In the genomic region with DNA sequence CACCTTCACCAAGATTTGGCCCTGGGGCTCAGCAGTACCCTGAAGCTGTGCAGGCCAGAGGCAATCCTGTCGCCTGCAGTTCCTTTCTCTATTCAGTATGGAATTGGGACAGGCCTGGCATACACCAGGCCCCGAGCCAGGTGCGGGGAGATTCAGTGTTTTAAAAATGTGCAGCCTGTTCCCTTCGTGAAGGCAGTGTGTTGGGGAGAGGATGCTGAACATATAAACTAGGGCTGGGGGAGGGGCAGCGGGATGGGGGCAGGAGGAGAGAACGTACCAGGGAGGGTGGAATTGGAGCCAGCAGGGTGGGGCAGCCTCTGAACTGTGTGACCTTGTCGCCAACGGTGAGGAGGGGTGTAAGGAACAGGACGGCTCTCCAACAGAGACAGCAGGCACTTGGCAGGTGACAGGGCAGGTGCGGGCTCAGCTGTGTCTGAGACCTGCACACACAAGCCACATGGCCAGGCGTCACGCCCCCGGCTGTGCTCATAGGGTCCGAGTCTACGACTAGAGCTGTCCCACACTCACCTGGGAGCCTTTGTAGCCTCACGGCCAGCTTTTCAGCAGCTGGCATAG, we compare ENCODE assay signal across 22 mouse cellular contexts. TPM values are rescaled to one million over a fixed set of nuclear protein-coding genes. Genes with fewer than 3 reads are reported as not detected.
DNase-seq lines count a peak whose midpoint lies in the region; ATAC-seq lines count a peak whose summit lies in the region.
"Had no signal": no experiment of that assay in that cellular context is flagged by ENCODE, and none has a peak within 500 bp of the region (broad histone marks: within the 10 kb centered on the region; RNA-seq: fewer than 3 reads in every experiment).

No protein-coding gene starts in this region.

- no peak for ATAC-seq in hindbrain, embryonic 12.5 days (ENCODE audit: low FRiP score)
- ATAC-seq in forebrain, embryonic 16.5 days, result no peak

- H3K9ac ChIP-seq in hindbrain, embryonic 12.5 days, result no peak overlapping the region
- no peak overlapping the region for H3K9ac ChIP-seq in forebrain, embryonic 16.5 days (replicated peaks; ENCODE audit: low read depth, low read length)
- H3K9ac ChIP-seq: limb, embryonic 13.5 days; liver, embryonic 13.5 days; lung, embryonic 14.5 days had no signal

- H3K4me1 ChIP-seq in hindbrain, embryonic 12.5 days, result peaks cover 21% of the 10 kb centered on the region
- peaks cover 20% of the 10 kb centered on the region for H3K4me1 ChIP-seq in hindbrain, embryonic 10.5 days (replicated peaks)
- peaks cover 11% of the 10 kb centered on the region; the same call in 1 of the 2 replicates for H3K4me1 ChIP-seq in forebrain, embryonic 16.5 days (replicated peaks; ENCODE audit: control insufficient read depth, insufficient read depth, low read length)

- H3K36me3 ChIP-seq in hindbrain, embryonic 12.5 days, result no peaks in the 10 kb centered on the region
- no peaks in the 10 kb centered on the region for H3K36me3 ChIP-seq in hindbrain, embryonic 10.5 days
- H3K36me3 ChIP-seq in forebrain, embryonic 16.5 days (ENCODE audit: control insufficient read depth, insufficient read depth), result no peaks in the 10 kb centered on the region
- H3K36me3 ChIP-seq: embryonic facial prominence, embryonic 10.5 days; limb, embryonic 13.5 days; liver, embryonic 13.5 days had no signal

- H3K4me2 ChIP-seq in hindbrain, embryonic 12.5 days (replicated peaks), result no peak overlapping the region
- H3K4me2 ChIP-seq in forebrain, embryonic 16.5 days (ENCODE audit: low read length), result no peak overlapping the region
- H3K4me2 ChIP-seq: limb, embryonic 13.5 days; liver, embryonic 13.5 days; lung, embryonic 14.5 days had no signal

- no peak overlapping the region for H3K4me3 ChIP-seq in hindbrain, embryonic 12.5 days
- H3K4me3 ChIP-seq in hindbrain, embryonic 10.5 days, result no peak overlapping the region
- no peak overlapping the region for H3K4me3 ChIP-seq in forebrain, embryonic 16.5 days (replicated peaks; ENCODE audit: low read length)
- H3K4me3 ChIP-seq: embryonic facial prominence, embryonic 10.5 days; limb, embryonic 13.5 days; liver, embryonic 13.5 days had no signal

- 0 out of 2 replicates have a peak overlapping the region, but pooled peaks have one; percentile 17 for H3K27ac ChIP-seq in hindbrain, embryonic 12.5 days
- no peak overlapping the region for H3K27ac ChIP-seq in hindbrain, embryonic 10.5 days
- H3K27ac ChIP-seq in forebrain, embryonic 16.5 days (ENCODE audit: low read length), result no peak overlapping the region
- H3K27ac ChIP-seq: embryonic facial prominence, embryonic 10.5 days; limb, embryonic 13.5 days; liver, embryonic 13.5 days had no signal

- DNase-seq in hindbrain, embryonic 10.5 days (ENCODE audit: low spot score), result no peak
- peak; percentile 50 for DNase-seq in testis, postnatal 10 days (ENCODE audit: low spot score)
- DNase-seq in testis, postnatal 14 days (ENCODE audit: low spot score), result no peak
- peak; percentile 74 to 76 for DNase-seq in right cerebral cortex, postnatal 10 days (ENCODE audit: low spot score in 2 of 2)
- no peak for DNase-seq in ovary, postnatal 14 days (ENCODE audit: low spot score)
- DNase-seq: adrenal gland, postnatal 14 days; B cell, adult 2 months; gastrocnemius, postnatal 36 days; kidney, adult 2 months; kidney, postnatal 36 days; liver, embryonic 13.5 days; lung, postnatal 36 days; thymus, adult 18-20 months; thymus, postnatal 4 days had no signal

- H3K27me3 ChIP-seq in hindbrain, embryonic 12.5 days, result peaks cover 67% of the 10 kb centered on the region
- H3K27me3 ChIP-seq in hindbrain, embryonic 10.5 days (ENCODE audit: insufficient read depth, poor library complexity, severe bottlenecking), result peaks cover 95% of the 10 kb centered on the region
- H3K27me3 ChIP-seq in forebrain, embryonic 16.5 days (replicated peaks; ENCODE audit: control insufficient read depth, insufficient read depth, low read length), result peaks cover 8% of the 10 kb centered on the region; the same call in 1 of the 2 replicates

- WGBS in hindbrain, embryonic 12.5 days, result 78% methylated on average over 16 of the region's 16 CpGs
- 84% methylated on average over 16 of the region's 16 CpGs for WGBS in hindbrain, embryonic 10.5 days
- 74% methylated on average over 16 of the region's 16 CpGs for WGBS in forebrain, embryonic 16.5 days

- H3K9me3 ChIP-seq in hindbrain, embryonic 12.5 days (replicated peaks), result no peaks in the 10 kb centered on the region
- H3K9me3 ChIP-seq in hindbrain, embryonic 10.5 days, result no peaks in the 10 kb centered on the region
- no peaks in the 10 kb centered on the region for H3K9me3 ChIP-seq in forebrain, embryonic 16.5 days (ENCODE audit: control insufficient read depth, low read length)
- H3K9me3 ChIP-seq: embryonic facial prominence, embryonic 10.5 days; limb, embryonic 13.5 days; liver, embryonic 13.5 days had no signal

RNA-seq across cellular contexts. Expression of a gene that starts 4.9 kb away (rescaled TPM):
- 30.0 and 35.0 TPM in 2 replicates for polyA plus RNA-seq in hindbrain, embryonic 12.5 days (2016; fragmentation: Nextera tagmentation; extraction: Ambion mirVana)
- polyA plus RNA-seq in hindbrain, embryonic 10.5 days (2016; fragmentation: Nextera tagmentation; extraction: Ambion mirVana), result 12.3 and 26.5 TPM in 2 replicates
- 18.6 and 29.7 TPM in 2 replicates for polyA plus RNA-seq in forebrain, embryonic 16.5 days (2015; fragmentation: Nextera tagmentation; extraction: Ambion mirVana)

RNA-seq across cellular contexts. Expression of a gene that starts 10.3 kb away (rescaled TPM):
- polyA plus RNA-seq in hindbrain, embryonic 12.5 days (2016; fragmentation: Nextera tagmentation; extraction: Ambion mirVana), result not detected in 2 replicates
- polyA plus RNA-seq in hindbrain, embryonic 10.5 days (2016; fragmentation: Nextera tagmentation; extraction: Ambion mirVana), result not detected in 2 replicates
- not detected in 2 replicates for polyA plus RNA-seq in forebrain, embryonic 16.5 days (2015; fragmentation: Nextera tagmentation; extraction: Ambion mirVana)
- polyA plus RNA-seq: embryonic facial prominence, embryonic 10.5 days; forebrain, embryonic 11.5 days; heart, embryonic 16.5 days; kidney, adult 2 months; limb, embryonic 13.5 days; liver, embryonic 13.5 days; lung, embryonic 14.5 days; midbrain, postnatal 0 days had no signal

RNA-seq across cellular contexts. Expression of a gene that starts 27.7 kb away (rescaled TPM):
- 2.5 and 2.9 TPM in 2 replicates for polyA plus RNA-seq in hindbrain, embryonic 12.5 days (2016; fragmentation: Nextera tagmentation; extraction: Ambion mirVana)
- 2.3 and 2.4 TPM in 2 replicates for polyA plus RNA-seq in hindbrain, embryonic 10.5 days (2016; fragmentation: Nextera tagmentation; extraction: Ambion mirVana)
- 27.1 and 37.0 TPM in 2 replicates for polyA plus RNA-seq in forebrain, embryonic 16.5 days (2015; fragmentation: Nextera tagmentation; extraction: Ambion mirVana)
- polyA plus RNA-seq: heart, embryonic 16.5 days; limb, embryonic 13.5 days; liver, embryonic 13.5 days; lung, embryonic 14.5 days had no signal

RNA-seq across cellular contexts. Expression of a gene that starts 44.4 kb away (rescaled TPM):
- polyA plus RNA-seq in hindbrain, embryonic 12.5 days (2016; fragmentation: Nextera tagmentation; extraction: Ambion mirVana), result 26.0 and 30.7 TPM in 2 replicates
- 1.2 and 2.5 TPM in 2 replicates for polyA plus RNA-seq in hindbrain, embryonic 10.5 days (2016; fragmentation: Nextera tagmentation; extraction: Ambion mirVana)
- polyA plus RNA-seq in forebrain, embryonic 16.5 days (2015; fragmentation: Nextera tagmentation; extraction: Ambion mirVana), result 6.2 and 7.1 TPM in 2 replicates
- polyA plus RNA-seq: heart, embryonic 16.5 days had no signal

Comparison
In these comparisons a context has a peak if more than half of its experiments do, and no peak if none do; other contexts are left out.
1. DNase-seq: peak in testis, postnatal 10 days (single experiment) and right cerebral cortex, postnatal 10 days (2 of 2); none in hindbrain, embryonic 10.5 days (single experiment), testis, postnatal 14 days (single experiment) and ovary, postnatal 14 days (single experiment).